In the genomic region with DNA sequence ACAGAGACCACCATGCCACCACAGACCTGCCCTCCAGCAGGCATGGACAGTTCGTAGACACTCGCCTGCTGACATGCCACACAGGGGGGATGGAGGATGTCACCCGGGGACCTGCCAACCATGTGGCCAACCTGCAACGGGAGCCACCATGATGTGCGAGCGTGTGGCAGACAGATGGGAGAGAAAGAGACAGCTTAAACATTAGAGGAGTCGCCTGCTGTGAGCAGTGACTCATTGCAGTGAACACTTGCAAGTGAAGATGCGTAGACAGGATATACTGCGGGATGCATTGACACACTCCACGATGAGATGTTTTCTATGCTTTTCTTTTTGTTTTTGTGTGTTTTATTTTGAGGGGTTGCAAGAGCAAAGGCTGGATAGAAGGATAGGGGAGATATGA, we compare ENCODE assay signal across 25 mouse cellular contexts. TPM values are rescaled to one million over a fixed set of nuclear protein-coding genes. Genes with fewer than 3 reads are reported as not detected.
DNase-seq lines count a peak whose midpoint lies in the region; ATAC-seq and TF ChIP-seq lines count a peak whose summit lies in the region.
"Had no signal": no experiment of that assay in that cellular context is flagged by ENCODE, and none has a peak within 500 bp of the region (broad histone marks: within the 10 kb centered on the region; RNA-seq: fewer than 3 reads in every experiment).

No protein-coding gene starts in this region.

- no peaks in the 10 kb centered on the region for H3K9me3 ChIP-seq in forebrain, embryonic 13.5 days (replicated peaks)
- H3K9me3 ChIP-seq in forebrain, embryonic 12.5 days = no peaks in the 10 kb centered on the region
- no peaks in the 10 kb centered on the region for H3K9me3 ChIP-seq in neural tube, embryonic 13.5 days
- H3K9me3 ChIP-seq in forebrain, postnatal 0 days (ENCODE audit: low read length) = no peaks in the 10 kb centered on the region
- H3K9me3 ChIP-seq: heart, embryonic 12.5 days; liver, embryonic 13.5 days; midbrain, embryonic 12.5 days; neural tube, embryonic 12.5 days had no signal

- no peaks in the 10 kb centered on the region; the same call in 1 of the 2 replicates for H3K27me3 ChIP-seq in forebrain, embryonic 13.5 days
- peaks cover 9% of the 10 kb centered on the region; the same call in 1 of the 2 replicates for H3K27me3 ChIP-seq in forebrain, embryonic 12.5 days
- H3K27me3 ChIP-seq in neural tube, embryonic 13.5 days = peaks cover 5% of the 10 kb centered on the region; the same call in 1 of the 2 replicates
- no peaks in the 10 kb centered on the region for H3K27me3 ChIP-seq in forebrain, postnatal 0 days (ENCODE audit: insufficient read depth, low read length)
- H3K27me3 ChIP-seq: liver, embryonic 13.5 days; neural tube, embryonic 12.5 days had no signal

- H3K4me1 ChIP-seq in forebrain, embryonic 13.5 days = peaks cover 11% of the 10 kb centered on the region; the same call in 1 of the 2 replicates
- peaks cover 3% of the 10 kb centered on the region for H3K4me1 ChIP-seq in forebrain, embryonic 12.5 days
- H3K4me1 ChIP-seq in neural tube, embryonic 13.5 days (replicated peaks) = peaks cover 9% of the 10 kb centered on the region
- H3K4me1 ChIP-seq in forebrain, postnatal 0 days (ENCODE audit: insufficient read depth) = no peaks in the 10 kb centered on the region
- H3K4me1 ChIP-seq: liver, embryonic 13.5 days; neural tube, embryonic 12.5 days had no signal

- DNase-seq in layer of hippocampus, adult 9-11 months = peak; percentile 23
- DNase-seq in layer of hippocampus, adult 9-10 months (ENCODE audit: low spot score) = no peak
- DNase-seq in neural tube, embryonic 10.5 days (ENCODE audit: extremely low spot score, low spot score) = no peak
- no peak for DNase-seq in forebrain, postnatal 0 days
- DNase-seq: cerebellum, adult 9-10 months; gastrocnemius, postnatal 25 days; heart, adult 18-20 months; heart, postnatal 10 days; kidney, adult 11 months; kidney, postnatal 4 days; liver, embryonic 13.5 days; lung, adult 2 months; thymus, adult 18-20 months; thymus, postnatal 36 days had no signal

- TF ChIP-seq CTCF in forebrain, postnatal 0 days (IDR thresholded peaks at IDR 0.05; ENCODE audit: low read depth) = no peak

- no peak for ATAC-seq in forebrain, embryonic 13.5 days
- ATAC-seq in forebrain, embryonic 12.5 days (ENCODE audit: low FRiP score) = no peak
- no peak for ATAC-seq in neural tube, embryonic 13.5 days (ENCODE audit: low read depth)
- peak; percentile 32; the same call in 1 of the 2 replicates for ATAC-seq in forebrain, postnatal 0 days
- no peak for ATAC-seq in cerebellum, adult (ENCODE audit: insufficient number of reproducible peaks, low FRiP score, low TSS enrichment)

- H3K4me2 ChIP-seq in forebrain, embryonic 13.5 days = no peak overlapping the region
- H3K4me2 ChIP-seq in forebrain, embryonic 12.5 days = no peak overlapping the region
- no peak overlapping the region for H3K4me2 ChIP-seq in neural tube, embryonic 13.5 days
- H3K4me2 ChIP-seq in forebrain, postnatal 0 days (ENCODE audit: low read depth) = no peak overlapping the region
- H3K4me2 ChIP-seq: heart, embryonic 12.5 days; liver, embryonic 13.5 days; midbrain, embryonic 12.5 days; neural tube, embryonic 12.5 days had no signal

- H3K9ac ChIP-seq in forebrain, embryonic 13.5 days = no peak overlapping the region
- H3K9ac ChIP-seq in forebrain, embryonic 12.5 days = no peak overlapping the region
- H3K9ac ChIP-seq in neural tube, embryonic 13.5 days = no peak overlapping the region
- H3K9ac ChIP-seq in forebrain, postnatal 0 days = no peak overlapping the region
- H3K9ac ChIP-seq: heart, embryonic 12.5 days; liver, embryonic 13.5 days; midbrain, embryonic 12.5 days; neural tube, embryonic 12.5 days had no signal

- WGBS in forebrain, embryonic 13.5 days = 67% methylated on average over 10 of the region's 10 CpGs
- WGBS in forebrain, embryonic 12.5 days = 74% methylated on average over 10 of the region's 10 CpGs
- WGBS in neural tube, embryonic 13.5 days = 57% methylated on average over 10 of the region's 10 CpGs
- WGBS in forebrain, postnatal 0 days = 59% methylated on average over 10 of the region's 10 CpGs

- 0 out of 2 replicates have a peak overlapping the region, but pooled peaks have one; percentile 15 for H3K27ac ChIP-seq in forebrain, embryonic 13.5 days
- no peak overlapping the region for H3K27ac ChIP-seq in forebrain, embryonic 12.5 days
- H3K27ac ChIP-seq in neural tube, embryonic 13.5 days (replicated peaks) = peak overlapping the region; percentile 65
- no peak overlapping the region for H3K27ac ChIP-seq in forebrain, postnatal 0 days (ENCODE audit: low read depth, low read length)
- H3K27ac ChIP-seq: liver, embryonic 13.5 days; midbrain, embryonic 12.5 days; neural tube, embryonic 12.5 days had no signal

- H3K36me3 ChIP-seq in forebrain, embryonic 13.5 days (ENCODE audit: poor library complexity, severe bottlenecking) = no peaks in the 10 kb centered on the region
- H3K36me3 ChIP-seq in forebrain, embryonic 12.5 days (replicated peaks) = no peaks in the 10 kb centered on the region
- H3K36me3 ChIP-seq in neural tube, embryonic 13.5 days = no peaks in the 10 kb centered on the region
- H3K36me3 ChIP-seq in forebrain, postnatal 0 days (ENCODE audit: insufficient read depth) = no peaks in the 10 kb centered on the region
- H3K36me3 ChIP-seq: heart, embryonic 12.5 days; liver, embryonic 13.5 days; midbrain, embryonic 12.5 days; neural tube, embryonic 12.5 days had no signal

- H3K4me3 ChIP-seq in forebrain, embryonic 13.5 days = no peak overlapping the region
- H3K4me3 ChIP-seq in forebrain, embryonic 12.5 days (replicated peaks) = no peak overlapping the region
- no peak overlapping the region for H3K4me3 ChIP-seq in neural tube, embryonic 13.5 days
- H3K4me3 ChIP-seq in forebrain, postnatal 0 days (ENCODE audit: low read depth, low read length) = no peak overlapping the region
- H3K4me3 ChIP-seq: heart, embryonic 12.5 days; liver, embryonic 13.5 days; midbrain, embryonic 12.5 days; neural tube, embryonic 12.5 days had no signal

RNA-seq across cellular contexts. Expression of a gene that starts 20.0 kb away (rescaled TPM):
- polyA plus RNA-seq in forebrain, embryonic 13.5 days (2015; fragmentation: Nextera tagmentation; extraction: Ambion mirVana) = 1.9 and 2.1 TPM in 2 replicates
- 1.00 and 1.3 TPM in 2 replicates for polyA plus RNA-seq in forebrain, embryonic 12.5 days (2016; fragmentation: Nextera tagmentation; extraction: Ambion mirVana)
- polyA plus RNA-seq in neural tube, embryonic 13.5 days (2015; fragmentation: Nextera tagmentation; extraction: Ambion mirVana) = 15.6 and 15.7 TPM in 2 replicates
- total RNA-seq in forebrain, postnatal 0 days (2014; rRNA removed) = 3.5 and 5.2 TPM in 2 replicates
- polyA plus RNA-seq in forebrain, postnatal 0 days (2015; fragmentation: Nextera tagmentation; extraction: Ambion mirVana) = 4.0 and 4.2 TPM in 2 replicates
- total RNA-seq: megakaryocyte, adult 5-6 weeks had no signal

RNA-seq across cellular contexts. Expression of a gene that starts 48.6 kb away (rescaled TPM):
- polyA plus RNA-seq in forebrain, embryonic 13.5 days (2015; fragmentation: Nextera tagmentation; extraction: Ambion mirVana) = 134 and 166 TPM in 2 replicates
- polyA plus RNA-seq in forebrain, embryonic 12.5 days (2016; fragmentation: Nextera tagmentation; extraction: Ambion mirVana) = 139 and 140 TPM in 2 replicates
- polyA plus RNA-seq in neural tube, embryonic 13.5 days (2015; fragmentation: Nextera tagmentation; extraction: Ambion mirVana) = 170 and 171 TPM in 2 replicates
- 154 and 194 TPM in 2 replicates for total RNA-seq in forebrain, postnatal 0 days (2014; rRNA removed)
- 145 and 191 TPM in 2 replicates for polyA plus RNA-seq in forebrain, postnatal 0 days (2015; fragmentation: Nextera tagmentation; extraction: Ambion mirVana)

RNA-seq across cellular contexts. Expression of a gene that starts 49.3 kb away (rescaled TPM):
- polyA plus RNA-seq in forebrain, embryonic 13.5 days (2015; fragmentation: Nextera tagmentation; extraction: Ambion mirVana) = 0.13 TPM in 1 of 2 replicates, not detected in the other
- 0.06 TPM in 1 of 2 replicates, not detected in the other for polyA plus RNA-seq in forebrain, embryonic 12.5 days (2016; fragmentation: Nextera tagmentation; extraction: Ambion mirVana)
- not detected in 2 replicates for polyA plus RNA-seq in neural tube, embryonic 13.5 days (2015; fragmentation: Nextera tagmentation; extraction: Ambion mirVana)
- not detected in 2 replicates for total RNA-seq in forebrain, postnatal 0 days (2014; rRNA removed)
- 0.04 TPM in 1 of 2 replicates, not detected in the other for polyA plus RNA-seq in forebrain, postnatal 0 days (2015; fragmentation: Nextera tagmentation; extraction: Ambion mirVana)
- total RNA-seq: adrenal gland, postnatal 10 days; gastrocnemius, postnatal 25 days; heart, adult 18-20 months; heart, postnatal 10 days; megakaryocyte, adult 5-6 weeks had no signal
- polyA plus RNA-seq: embryonic facial prominence, embryonic 14.5 days; heart, embryonic 12.5 days; liver, embryonic 13.5 days; lung, adult 2 months; stomach, embryonic 16.5 days had no signal

Comparison
In these comparisons a context has a peak if more than half of its experiments do, and no peak if none do; other contexts are left out.
1. H3K27ac ChIP-seq: peak in forebrain, embryonic 13.5 days (single experiment) and neural tube, embryonic 13.5 days (single experiment); none in forebrain, embryonic 12.5 days (single experiment) and forebrain, postnatal 0 days (single experiment).